Mouse (Mus musculus): Measurements from ENCODE around the gene Dmpk. TPM values are rescaled to one million over a fixed set of nuclear protein-coding genes. Genes with fewer than 3 reads are reported as not detected.
A peak's percentile ranks its signal among the peaks of the same experiment; 100 is the strongest.

Dmpk gene
- total and polyA plus RNA-seq, 3 experiments, result 0.30 to 0.56 (median 0.36) TPM

DNA sequence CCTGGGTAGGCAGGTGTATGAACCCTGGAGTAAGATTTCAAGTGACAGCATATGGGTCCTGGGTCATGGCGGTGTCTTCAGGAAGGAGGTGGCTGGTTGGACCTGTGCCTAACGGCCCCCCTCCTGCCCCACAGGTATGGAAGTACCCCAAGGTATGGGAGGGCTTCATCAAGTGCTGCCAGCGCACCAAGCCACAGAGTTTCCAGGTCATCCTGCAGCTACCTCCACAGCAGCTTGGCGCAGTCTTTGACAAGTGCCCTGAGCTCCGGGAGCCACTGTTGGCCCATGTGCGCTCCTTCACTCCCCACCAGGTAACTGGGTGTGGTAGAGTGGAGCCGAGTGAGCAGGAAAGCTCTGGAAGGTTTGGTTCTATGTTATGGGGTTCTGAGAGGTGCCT lies 30.5 kb upstream of the Dmpk start:
- peaks cover 0 to 12% of the 10 kb centered on the region in 2 experiments; a peak in 1 of 4 replicates for H3K4me1 ChIP-seq (ENCODE audit: control insufficient read depth in 1 of 2, insufficient read depth in 2 of 2)
- peaks cover 74 to 100% of the 10 kb centered on the region in 2 experiments for H3K36me3 ChIP-seq (replicated peaks in 1 of 2; ENCODE audit: control insufficient read depth in 1 of 2, insufficient read depth in 1 of 2, low read length in 1 of 2)
- H3K4me2 ChIP-seq (ENCODE audit: insufficient read depth, low read depth, poor library complexity, severe bottlenecking), result no peak overlapping the region
- no peak for DNase-seq (ENCODE audit: extremely low read depth)
- H3K9ac ChIP-seq (ENCODE audit: insufficient read depth, low read depth), result no peak overlapping the region
- H3K79me2 ChIP-seq (replicated peaks; ENCODE audit: control insufficient read depth, extremely low read depth, insufficient read depth, poor library complexity, severe bottlenecking), result no peaks in the 10 kb centered on the region
- TF ChIP-seq UBTF (IDR thresholded peaks at IDR 0.05; ENCODE audit: low read depth, low read length) (no peak), SMC3 (IDR thresholded peaks at IDR 0.05; ENCODE audit: low read depth, low read length) (no peak), MAFK (IDR thresholded peaks at IDR 0.05; ENCODE audit: insufficient replicate concordance, low read length) (no peak), ZNF384 (IDR thresholded peaks at IDR 0.05; ENCODE audit: low read depth, low read length) (no peak), ZC3H11A (IDR thresholded peaks at IDR 0.05; ENCODE audit: low read depth, low read length) (no peak), POLR2AphosphoS2 (IDR thresholded peaks at IDR 0.05; ENCODE audit: low read depth, low read length) (no peak), SIN3A (IDR thresholded peaks at IDR 0.05; ENCODE audit: low read length) (no peak), RAD21 (IDR thresholded peaks at IDR 0.05; ENCODE audit: low read depth, low read length) (no peak), MYC (IDR thresholded peaks at IDR 0.05; ENCODE audit: low read depth, low read length) (no peak), USF2 (conservative IDR thresholded peaks at IDR 0.05; ENCODE audit: low read depth, low read length) (no peak), MEF2A (IDR thresholded peaks at IDR 0.05; ENCODE audit: borderline replicate concordance, low read depth, low read length) (no peak), IRF4 (IDR thresholded peaks at IDR 0.05; ENCODE audit: low read depth, low read length) (no peak), CHD2 (IDR thresholded peaks at IDR 0.05; ENCODE audit: low read length) (no peak), MAX (IDR thresholded peaks at IDR 0.05; ENCODE audit: low read length) (no peak), POLR2A (IDR thresholded peaks at IDR 0.05; ENCODE audit: low read depth, low read length) (no peak), CTCF (conservative IDR thresholded peaks at IDR 0.05 in 1 of 2, IDR thresholded peaks at IDR 0.05 in 1 of 2; ENCODE audit: low read depth in 2 of 2, low read length in 2 of 2) (no peak), HCFC1 (IDR thresholded peaks at IDR 0.05; ENCODE audit: low read depth, low read length) (no peak), ETS1 (conservative IDR thresholded peaks at IDR 0.05; ENCODE audit: low read depth, low read length) (no peak)
- H3K27me3 ChIP-seq (replicated peaks), result no peaks in the 10 kb centered on the region
- H3K27ac ChIP-seq (ENCODE audit: insufficient read depth, low read depth), result no peak overlapping the region
- dilution Hi-C loops (cut with MboI; ENCODE audit: extremely low pct_ligation_motif_present, extremely low pct_unique_long_range_greater_than_20kb, low sequenced_read_pairs) (no loop called here), in situ Hi-C loops (cut with MboI; ENCODE audit: low pct_ligation_motif_present, low pct_unique_long_range_greater_than_20kb, low sequenced_read_pairs) (no loop called here)
- no peaks in the 10 kb centered on the region for H3K9me3 ChIP-seq (replicated peaks; ENCODE audit: low read length)
- H3K4me3 ChIP-seq (replicated peaks in 1 of 3; ENCODE audit: low read depth in 2 of 3, low read length in 2 of 3, poor library complexity in 1 of 3), result no peak overlapping the region

DNA sequence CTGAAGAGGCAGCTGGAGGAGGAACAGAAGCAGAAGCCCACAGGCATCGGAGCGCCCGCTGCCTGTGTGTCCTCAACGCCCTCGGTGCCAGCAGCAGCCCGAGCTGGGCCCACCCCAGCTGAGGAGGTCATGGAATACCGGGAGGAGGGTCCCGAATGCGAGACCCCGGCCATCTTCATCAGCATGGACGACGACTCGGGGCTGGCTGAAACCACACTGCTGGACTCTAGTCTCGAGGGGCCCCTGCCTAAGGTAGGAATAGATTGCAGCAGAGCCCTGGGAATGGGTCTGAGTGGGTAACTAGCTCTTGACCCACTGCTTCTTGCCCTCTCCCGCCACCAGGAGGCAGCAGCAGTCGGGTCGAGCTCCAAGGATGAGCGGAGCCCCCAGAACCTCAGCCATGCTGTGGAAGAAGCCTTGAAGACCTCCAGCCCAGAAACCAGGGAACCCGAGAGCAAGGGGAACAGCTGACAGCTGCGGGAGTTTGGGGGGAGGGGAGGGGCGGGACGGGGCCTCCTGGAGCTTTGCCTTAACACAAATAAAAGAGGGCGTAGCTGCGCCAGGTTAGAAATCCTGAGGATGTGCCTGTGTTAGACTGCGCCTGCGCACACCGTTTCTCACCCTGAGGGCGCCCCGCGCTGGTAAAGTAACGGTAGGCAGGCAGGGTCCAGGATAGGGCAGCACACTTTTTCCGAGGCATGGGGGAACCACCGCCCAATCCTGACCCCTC lies 29.4 kb upstream of the Dmpk start, which contains the start of gene Rsph6a:
Gene Rsph6a, plus strand, starts transcription at position 644 of the 730 bp plus-strand sequence.
- Histone ChIP-seq H3K9me3 (replicated peaks; ENCODE audit: low read length) (no peaks in the 10 kb centered on the region), H3K9ac (ENCODE audit: insufficient read depth, low read depth) (no peak within 1 kb of the TSS), H3K27me3 (replicated peaks) (no peaks in the 10 kb centered on the region), H3K4me3 (replicated peaks in 1 of 3; ENCODE audit: low read depth in 2 of 3, low read length in 2 of 3, poor library complexity in 1 of 3) (no peak within 1 kb of the TSS), H3K4me2 (ENCODE audit: insufficient read depth, low read depth, poor library complexity, severe bottlenecking) (no peak within 1 kb of the TSS), H3K4me1 (ENCODE audit: control insufficient read depth in 1 of 2, insufficient read depth in 2 of 2) (peaks cover 0 to 12% of the 10 kb centered on the region in 2 experiments; a peak in 1 of 4 replicates), H3K79me2 (replicated peaks; ENCODE audit: control insufficient read depth, extremely low read depth, insufficient read depth, poor library complexity, severe bottlenecking) (no peaks in the 10 kb centered on the region), H3K36me3 (replicated peaks in 1 of 2; ENCODE audit: control insufficient read depth in 1 of 2, insufficient read depth in 1 of 2, low read length in 1 of 2) (peaks cover 63 to 93% of the 10 kb centered on the region in 2 experiments), H3K27ac (ENCODE audit: insufficient read depth, low read depth) (no peak within 1 kb of the TSS)
- DNase-seq (ENCODE audit: extremely low read depth), result peak; percentile 12
- dilution Hi-C loops (cut with MboI; ENCODE audit: extremely low pct_ligation_motif_present, extremely low pct_unique_long_range_greater_than_20kb, low sequenced_read_pairs), result no loop called here
- in situ Hi-C loops (cut with MboI; ENCODE audit: low pct_ligation_motif_present, low pct_unique_long_range_greater_than_20kb, low sequenced_read_pairs), result no loop called here
- TF ChIP-seq SMC3 (IDR thresholded peaks at IDR 0.05; ENCODE audit: low read depth, low read length), result peak; percentile 39
- TF ChIP-seq CTCF (conservative IDR thresholded peaks at IDR 0.05 in 1 of 2, IDR thresholded peaks at IDR 0.05 in 1 of 2; ENCODE audit: low read depth in 2 of 2, low read length in 2 of 2), result peak in 1 of 2 experiments; percentile 55; a peak in 2 of 4 replicates
- no peak for TF ChIP-seq HCFC1 (IDR thresholded peaks at IDR 0.05; ENCODE audit: low read depth, low read length)

Data from CH12.LX (cell line).